Mouse (Mus musculus): ENCODE data around the gene Ppm1m. TPM values are rescaled to one million over a fixed set of nuclear protein-coding genes. Genes with fewer than 3 reads are reported as not detected.

Ppm1m gene
- 12.4 and 13.7 TPM in 2 replicates for total RNA-seq (2014; rRNA removed)
- 17.3 and 22.7 TPM in 2 replicates for polyA plus RNA-seq (2012; rRNA removed)

GRCm38 (mm10) chr9:106199535-106200272 lies at the start of gene Ppm1m:
Ppm1m (minus strand) TSS chr9:106199746.
- TF ChIP-seq CTCF (IDR thresholded peaks at IDR 0.05; ENCODE audit: low read depth, low read length) = no peak
- TF ChIP-seq POLR2A (IDR thresholded peaks at IDR 0.05; ENCODE audit: extremely low read depth, insufficient read depth, low read length) = no peak
- Histone ChIP-seq H3K9ac (ENCODE audit: low read depth, low read length) (peak within 1 kb of the TSS; percentile 83), H3K79me2 (ENCODE audit: control insufficient read depth, insufficient read depth, low read length) (no peaks in the 10 kb centered on the region), H3K4me3 (ENCODE audit: insufficient read depth, low read depth, low read length) (peak within 1 kb of the TSS; percentile 72), H3K27me3 (ENCODE audit: control insufficient read depth, insufficient read depth, low read length) (no peaks in the 10 kb centered on the region), H3K36me3 (ENCODE audit: control insufficient read depth, insufficient read depth, low read length) (no peaks in the 10 kb centered on the region), H3K4me1 (ENCODE audit: control insufficient read depth, insufficient read depth, low read length) (peaks cover 7% of the 10 kb centered on the region), H3K27ac (replicated peaks; ENCODE audit: insufficient read depth, low read depth, low read length) (0 out of 2 replicates have a peak within 1 kb of the TSS, but pooled peaks have one; percentile 5)
- 68% methylated on average over 18 of the region's 18 CpGs for WGBS
- no peak for DNase-seq (ENCODE audit: extremely low read depth, low read depth, low spot score)

GRCm38 (mm10) chr9:106242813-106243488 lies 43.4 kb upstream of the Ppm1m start:
- WGBS = 20% methylated on average over 19 of the region's 19 CpGs
- H3K27me3 ChIP-seq (ENCODE audit: control insufficient read depth, insufficient read depth, low read length) = no peaks in the 10 kb centered on the region
- peak overlapping the region; percentile 61 for H3K9ac ChIP-seq (ENCODE audit: low read depth, low read length)
- peak overlapping the region; percentile 48 for H3K4me3 ChIP-seq (ENCODE audit: insufficient read depth, low read depth, low read length)
- peak; percentile 67 for DNase-seq (ENCODE audit: extremely low read depth, low read depth, low spot score)
- H3K36me3 ChIP-seq (ENCODE audit: control insufficient read depth, insufficient read depth, low read length) = peaks cover 69% of the 10 kb centered on the region
- peak overlapping the region; percentile 18 for H3K27ac ChIP-seq (replicated peaks; ENCODE audit: insufficient read depth, low read depth, low read length)
- TF ChIP-seq POLR2A (IDR thresholded peaks at IDR 0.05; ENCODE audit: extremely low read depth, insufficient read depth, low read length) (peak; percentile 68), CTCF (IDR thresholded peaks at IDR 0.05; ENCODE audit: low read depth, low read length) (peak; percentile 16; the same call in 1 of the 2 replicates)
- H3K79me2 ChIP-seq (ENCODE audit: control insufficient read depth, insufficient read depth, low read length) = peaks cover 12% of the 10 kb centered on the region
- H3K4me1 ChIP-seq (ENCODE audit: control insufficient read depth, insufficient read depth, low read length) = peaks cover 20% of the 10 kb centered on the region; the same call in 1 of the 2 replicates

GRCm38 (mm10) chr9:106241541-106242164 lies 42.1 kb upstream of the Ppm1m start:
- H3K4me3 ChIP-seq (ENCODE audit: insufficient read depth, low read depth, low read length) = peak overlapping the region; percentile 48
- DNase-seq (ENCODE audit: extremely low read depth, low read depth, low spot score) = peak; percentile 82
- H3K27ac ChIP-seq (replicated peaks; ENCODE audit: insufficient read depth, low read depth, low read length) = peak overlapping the region; percentile 18
- H3K36me3 ChIP-seq (ENCODE audit: control insufficient read depth, insufficient read depth, low read length) = peaks cover 78% of the 10 kb centered on the region
- peak overlapping the region; percentile 61 for H3K9ac ChIP-seq (ENCODE audit: low read depth, low read length)
- H3K27me3 ChIP-seq (ENCODE audit: control insufficient read depth, insufficient read depth, low read length) = no peaks in the 10 kb centered on the region
- H3K4me1 ChIP-seq (ENCODE audit: control insufficient read depth, insufficient read depth, low read length) = peaks cover 23% of the 10 kb centered on the region; the same call in 1 of the 2 replicates
- H3K79me2 ChIP-seq (ENCODE audit: control insufficient read depth, insufficient read depth, low read length) = peaks cover 2% of the 10 kb centered on the region
- TF ChIP-seq CTCF (IDR thresholded peaks at IDR 0.05; ENCODE audit: low read depth, low read length) (peak; percentile 11; the same call in 1 of the 2 replicates), POLR2A (IDR thresholded peaks at IDR 0.05; ENCODE audit: extremely low read depth, insufficient read depth, low read length) (no peak)
- 50% methylated on average over 10 of the region's 10 CpGs for WGBS

GRCm38 (mm10) chr9:106237878-106238277 lies 38.3 kb upstream of the Ppm1m start:
- WGBS = 45% methylated on average over 10 of the region's 10 CpGs
- peaks cover 23% of the 10 kb centered on the region; the same call in 1 of the 2 replicates for H3K4me1 ChIP-seq (ENCODE audit: control insufficient read depth, insufficient read depth, low read length)
- H3K27ac ChIP-seq (replicated peaks; ENCODE audit: insufficient read depth, low read depth, low read length) = peak overlapping the region; percentile 39
- peaks cover 81% of the 10 kb centered on the region for H3K36me3 ChIP-seq (ENCODE audit: control insufficient read depth, insufficient read depth, low read length)
- peak; percentile 36; the same call in 1 of the 2 replicates for TF ChIP-seq POLR2A (IDR thresholded peaks at IDR 0.05; ENCODE audit: extremely low read depth, insufficient read depth, low read length)
- TF ChIP-seq CTCF (IDR thresholded peaks at IDR 0.05; ENCODE audit: low read depth, low read length) = 0 out of 2 replicates have a peak, but pooled peaks have one; percentile 2
- H3K4me3 ChIP-seq (ENCODE audit: insufficient read depth, low read depth, low read length) = 0 out of 2 replicates have a peak overlapping the region, but pooled peaks have one; percentile 1
- peak; percentile 49 for DNase-seq (ENCODE audit: extremely low read depth, low read depth, low spot score)
- H3K9ac ChIP-seq (ENCODE audit: low read depth, low read length) = peak overlapping the region; percentile 61
- no peaks in the 10 kb centered on the region for H3K79me2 ChIP-seq (ENCODE audit: control insufficient read depth, insufficient read depth, low read length)
- no peaks in the 10 kb centered on the region for H3K27me3 ChIP-seq (ENCODE audit: control insufficient read depth, insufficient read depth, low read length)

GRCm38 (mm10) chr9:106237401-106237800 lies 37.9 kb upstream of the Ppm1m start:
- WGBS = 36% methylated on average over 8 of the region's 8 CpGs
- Histone ChIP-seq H3K4me3 (ENCODE audit: insufficient read depth, low read depth, low read length) (no peak overlapping the region), H3K79me2 (ENCODE audit: control insufficient read depth, insufficient read depth, low read length) (no peaks in the 10 kb centered on the region), H3K27me3 (ENCODE audit: control insufficient read depth, insufficient read depth, low read length) (no peaks in the 10 kb centered on the region), H3K4me1 (ENCODE audit: control insufficient read depth, insufficient read depth, low read length) (peaks cover 23% of the 10 kb centered on the region; the same call in 1 of the 2 replicates), H3K27ac (replicated peaks; ENCODE audit: insufficient read depth, low read depth, low read length) (peak overlapping the region; percentile 39), H3K9ac (ENCODE audit: low read depth, low read length) (peak overlapping the region; percentile 61), H3K36me3 (ENCODE audit: control insufficient read depth, insufficient read depth, low read length) (peaks cover 78% of the 10 kb centered on the region)
- peak; percentile 53 for DNase-seq (ENCODE audit: extremely low read depth, low read depth, low spot score)
- TF ChIP-seq CTCF (IDR thresholded peaks at IDR 0.05; ENCODE audit: low read depth, low read length) = 0 out of 2 replicates have a peak, but pooled peaks have one; percentile 0
- TF ChIP-seq POLR2A (IDR thresholded peaks at IDR 0.05; ENCODE audit: extremely low read depth, insufficient read depth, low read length) = no peak

All from liver, adult 2 months (tissue).